Mouse (Mus musculus): ENCODE results near the gene Rhbdf2. TPM values are rescaled to one million over a fixed set of nuclear protein-coding genes. Genes with fewer than 3 reads are reported as not detected.

Gene Rhbdf2
- polyA plus RNA-seq, 1 experiment = 1.8 TPM

DNA sequence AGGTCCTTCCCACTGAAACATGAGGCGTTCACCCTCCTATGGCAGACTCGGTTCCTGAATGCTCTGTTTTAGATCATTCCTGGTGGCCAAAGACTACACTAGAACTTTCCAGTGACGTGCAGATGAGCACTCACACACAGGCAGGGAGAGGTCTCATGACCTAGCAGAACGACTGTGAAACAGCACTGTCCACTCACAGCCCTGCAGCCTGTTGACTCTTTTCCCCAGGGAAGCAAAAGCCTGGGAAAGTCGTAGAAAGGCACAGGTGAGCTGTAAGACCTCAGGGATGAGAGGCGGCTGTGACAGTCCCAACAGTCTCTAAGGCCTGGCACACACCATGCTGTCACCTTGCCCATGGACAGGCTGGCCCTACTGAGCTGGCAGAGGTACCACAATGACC is 70.5 kb downstream of the Rhbdf2 start:
- Histone ChIP-seq H3K9me3 (ENCODE audit: control insufficient read depth, low read length) (no peaks in the 10 kb centered on the region), H3K4me1 (ENCODE audit: control insufficient read depth) (peaks cover 80% of the 10 kb centered on the region), H3K27me3 (ENCODE audit: control insufficient read depth) (no peaks in the 10 kb centered on the region), H3K4me3 (replicated peaks) (no peak overlapping the region), H3K36me3 (ENCODE audit: control insufficient read depth) (peaks cover 69% of the 10 kb centered on the region)
- TF ChIP-seq TAL1 (IDR thresholded peaks at IDR 0.05; ENCODE audit: low read length) = no peak
- TF ChIP-seq GATA1 (IDR thresholded peaks at IDR 0.05; ENCODE audit: low read length) = no peak

DNA sequence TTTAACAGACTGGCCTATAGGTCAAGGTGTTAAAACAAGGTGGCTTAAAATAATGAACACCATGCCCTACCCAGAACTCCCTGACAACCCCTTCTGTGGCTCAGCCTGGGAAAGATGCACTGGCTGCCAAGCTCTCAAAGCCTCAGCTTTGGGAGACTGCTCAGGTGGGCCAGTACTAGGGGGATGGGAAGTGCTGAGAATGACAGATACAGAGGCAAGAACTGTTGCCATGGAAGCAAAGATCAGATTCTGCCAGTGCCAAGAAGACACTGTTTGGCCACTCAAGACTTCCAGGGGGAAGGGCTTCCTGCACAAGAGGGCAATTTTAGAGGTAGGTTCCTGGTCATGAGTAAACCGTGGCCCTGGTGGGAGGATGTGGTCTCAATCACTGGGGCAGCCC is 71.2 kb downstream of the Rhbdf2 start:
- TF ChIP-seq GATA1 (IDR thresholded peaks at IDR 0.05; ENCODE audit: low read length) (no peak), TAL1 (IDR thresholded peaks at IDR 0.05; ENCODE audit: low read length) (no peak)
- Histone ChIP-seq H3K9me3 (ENCODE audit: control insufficient read depth, low read length) (no peaks in the 10 kb centered on the region), H3K27me3 (ENCODE audit: control insufficient read depth) (no peaks in the 10 kb centered on the region), H3K4me1 (ENCODE audit: control insufficient read depth) (peaks cover 82% of the 10 kb centered on the region), H3K4me3 (replicated peaks) (no peak overlapping the region), H3K36me3 (ENCODE audit: control insufficient read depth) (peaks cover 69% of the 10 kb centered on the region)

DNA sequence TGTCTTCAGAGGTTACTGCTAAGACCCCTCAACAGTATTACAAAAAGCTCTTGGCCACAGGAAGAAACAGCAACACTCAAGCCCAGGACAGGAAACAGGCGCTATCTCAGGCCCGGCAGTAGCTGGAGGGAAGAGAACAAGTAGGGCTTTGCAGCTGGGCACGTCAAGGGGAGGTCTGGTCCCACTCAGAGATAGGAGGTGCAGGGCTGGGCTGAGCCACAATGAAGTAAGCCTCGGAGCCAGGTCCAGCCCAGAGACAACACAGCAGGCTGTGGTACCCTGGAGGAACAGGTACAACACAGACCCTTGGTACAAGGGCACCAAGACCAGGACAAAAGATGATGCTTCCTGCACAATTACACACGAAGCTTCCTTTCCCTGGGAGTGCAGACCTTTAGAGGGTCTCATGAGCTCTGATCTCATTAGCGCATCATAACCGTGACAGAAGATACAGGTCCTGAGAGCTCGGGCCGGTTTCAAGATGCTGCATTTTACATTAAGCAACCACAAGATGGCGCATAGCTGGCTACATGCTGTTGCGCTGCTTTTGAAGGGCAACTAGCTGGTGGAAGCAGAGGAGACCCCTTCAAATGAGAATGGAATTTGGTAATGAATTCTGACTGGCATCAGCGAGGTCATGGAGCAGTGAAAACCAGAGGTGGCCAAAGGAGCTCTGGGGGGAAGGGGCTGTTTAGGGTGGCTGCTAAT is 72.5 kb downstream of the Rhbdf2 start:
- TF ChIP-seq GATA1 (IDR thresholded peaks at IDR 0.05; ENCODE audit: low read length) = no peak
- TF ChIP-seq TAL1 (IDR thresholded peaks at IDR 0.05; ENCODE audit: low read length) = no peak
- Histone ChIP-seq H3K4me3 (replicated peaks) (no peak overlapping the region), H3K4me1 (ENCODE audit: control insufficient read depth) (peaks cover 89% of the 10 kb centered on the region)

DNA sequence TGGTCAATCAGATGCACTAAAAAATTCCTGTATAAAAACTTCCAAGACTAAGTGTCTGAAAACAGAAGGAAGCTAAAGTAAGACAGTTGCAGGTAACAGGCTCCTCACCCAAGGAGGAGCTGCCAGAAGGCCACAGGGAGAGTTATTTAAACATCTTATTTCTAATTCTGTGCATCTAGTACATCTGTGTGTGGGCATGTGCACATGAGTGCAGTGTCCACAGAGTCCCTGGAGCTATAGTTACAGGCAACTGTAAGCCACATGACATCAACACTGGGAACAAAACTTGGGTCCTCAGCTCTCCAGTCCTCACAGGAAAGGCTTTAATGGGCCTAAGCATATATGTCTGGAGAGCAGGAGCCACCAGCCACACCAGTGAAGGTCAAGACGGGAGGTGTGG is 74.6 kb downstream of the Rhbdf2 start:
- Histone ChIP-seq H3K4me1 (ENCODE audit: control insufficient read depth) (peaks cover 94% of the 10 kb centered on the region), H3K27me3 (ENCODE audit: control insufficient read depth) (no peaks in the 10 kb centered on the region), H3K36me3 (ENCODE audit: control insufficient read depth) (peaks cover 81% of the 10 kb centered on the region), H3K4me3 (replicated peaks) (no peak overlapping the region), H3K9me3 (ENCODE audit: control insufficient read depth, low read length) (no peaks in the 10 kb centered on the region)
- TF ChIP-seq GATA1 (IDR thresholded peaks at IDR 0.05; ENCODE audit: low read length) (no peak), TAL1 (IDR thresholded peaks at IDR 0.05; ENCODE audit: low read length) (no peak)

More for the DNA sequence above, 72.5 kb downstream of the Rhbdf2 start:
- H3K36me3 ChIP-seq (ENCODE audit: control insufficient read depth) = peaks cover 73% of the 10 kb centered on the region
- H3K27me3 ChIP-seq (ENCODE audit: control insufficient read depth) = no peaks in the 10 kb centered on the region
- no peaks in the 10 kb centered on the region for H3K9me3 ChIP-seq (ENCODE audit: control insufficient read depth, low read length)

DNA sequence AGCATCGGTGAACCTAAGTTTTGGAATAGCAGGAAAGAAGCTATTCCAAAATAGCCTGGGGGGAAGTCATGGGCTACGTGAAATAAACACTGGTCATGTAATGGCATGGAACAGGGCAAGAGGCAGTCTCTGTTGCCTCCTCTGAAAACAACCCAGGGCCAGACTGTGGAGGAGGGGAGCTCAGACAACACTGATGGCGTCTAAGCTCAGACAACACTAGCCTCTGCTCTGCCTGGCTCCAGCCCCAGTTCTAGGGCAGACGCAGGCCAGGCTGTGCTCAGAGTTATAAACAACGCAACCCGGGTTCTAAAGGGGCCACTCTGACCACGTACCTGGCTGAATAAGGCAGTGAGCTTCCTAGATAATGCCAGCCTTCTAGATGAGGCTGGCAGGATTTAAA is 76.1 kb downstream of the Rhbdf2 start:
- H3K9me3 ChIP-seq (ENCODE audit: control insufficient read depth, low read length) = no peaks in the 10 kb centered on the region
- H3K27me3 ChIP-seq (ENCODE audit: control insufficient read depth) = no peaks in the 10 kb centered on the region
- peaks cover 89% of the 10 kb centered on the region for H3K36me3 ChIP-seq (ENCODE audit: control insufficient read depth)
- TF ChIP-seq GATA1 (IDR thresholded peaks at IDR 0.05; ENCODE audit: low read length) (no peak), TAL1 (IDR thresholded peaks at IDR 0.05; ENCODE audit: low read length) (no peak)
- H3K4me3 ChIP-seq (replicated peaks) = peak overlapping the region; percentile 14
- peaks cover 100% of the 10 kb centered on the region for H3K4me1 ChIP-seq (ENCODE audit: control insufficient read depth)

DNA sequence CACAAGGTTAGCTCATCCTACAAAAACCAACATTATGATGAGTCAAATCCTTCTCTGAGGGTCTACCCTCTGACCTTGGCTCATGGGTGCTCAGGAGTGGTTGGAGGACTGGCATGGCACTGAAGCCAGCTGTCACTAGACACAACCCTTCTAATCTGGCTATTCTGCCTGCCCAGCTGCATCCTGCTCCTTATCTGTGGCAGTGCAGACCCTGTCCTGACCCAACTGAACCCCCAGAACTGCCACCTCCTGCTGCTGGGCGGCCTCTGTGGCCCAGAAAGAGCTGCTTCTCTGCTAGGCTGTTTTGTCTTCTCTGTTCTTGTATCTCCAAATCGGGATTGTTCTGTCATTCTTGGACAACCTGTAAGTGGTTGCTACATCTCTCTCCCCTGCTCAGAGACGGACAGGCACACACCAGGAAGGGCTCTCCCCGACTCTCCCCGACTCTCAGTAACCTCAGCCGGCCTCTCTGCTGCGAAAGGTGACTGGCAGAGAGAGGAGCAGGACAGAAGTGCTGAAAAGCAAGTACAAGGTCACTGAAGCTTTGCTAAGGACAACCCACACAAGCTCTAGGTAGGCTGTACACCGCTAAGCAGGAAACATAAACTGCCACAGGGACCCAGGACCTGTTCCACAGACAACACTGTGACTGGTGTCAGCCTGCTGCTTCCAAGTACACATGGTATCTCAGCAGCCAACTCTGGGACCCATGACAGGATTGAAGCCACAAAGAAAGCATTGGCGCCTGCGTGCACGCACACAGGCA is 77.4 kb downstream of the Rhbdf2 start:
- Histone ChIP-seq H3K36me3 (ENCODE audit: control insufficient read depth) (peaks cover 96% of the 10 kb centered on the region), H3K4me1 (ENCODE audit: control insufficient read depth) (peaks cover 89% of the 10 kb centered on the region), H3K4me3 (replicated peaks) (peak overlapping the region; percentile 52), H3K9me3 (ENCODE audit: control insufficient read depth, low read length) (no peaks in the 10 kb centered on the region), H3K27me3 (ENCODE audit: control insufficient read depth) (no peaks in the 10 kb centered on the region)
- peak; percentile 94 for TF ChIP-seq TAL1 (IDR thresholded peaks at IDR 0.05; ENCODE audit: low read length)
- TF ChIP-seq GATA1 (IDR thresholded peaks at IDR 0.05; ENCODE audit: low read length) = peak; percentile 90

DNA sequence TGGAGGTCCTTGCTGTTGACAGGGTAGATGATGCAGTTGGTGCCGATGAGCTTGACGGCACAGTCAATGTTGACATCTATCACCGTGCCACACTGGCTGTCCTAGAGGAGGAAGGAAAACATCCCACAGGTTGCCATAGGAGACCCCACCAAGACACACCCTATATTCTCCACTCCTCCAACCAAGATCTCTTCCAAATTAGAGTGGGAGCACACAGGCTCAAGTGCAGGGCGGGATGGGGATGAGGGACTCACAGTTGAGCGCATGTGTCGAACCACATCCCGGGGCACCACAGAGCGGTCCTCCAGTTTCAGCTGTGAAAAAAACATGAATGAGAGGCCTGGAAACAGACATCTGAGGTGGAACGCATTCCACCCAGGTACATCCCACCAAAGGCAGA is 78.0 kb downstream of the Rhbdf2 start:
- H3K36me3 ChIP-seq (ENCODE audit: control insufficient read depth) = peaks cover 96% of the 10 kb centered on the region
- H3K9me3 ChIP-seq (ENCODE audit: control insufficient read depth, low read length) = no peaks in the 10 kb centered on the region
- TF ChIP-seq TAL1 (IDR thresholded peaks at IDR 0.05; ENCODE audit: low read length) (no peak), GATA1 (IDR thresholded peaks at IDR 0.05; ENCODE audit: low read length) (no peak)
- no peaks in the 10 kb centered on the region for H3K27me3 ChIP-seq (ENCODE audit: control insufficient read depth)
- H3K4me3 ChIP-seq (replicated peaks) = peak overlapping the region; percentile 52
- peaks cover 82% of the 10 kb centered on the region for H3K4me1 ChIP-seq (ENCODE audit: control insufficient read depth)

Other genes starting within 250 kb of the Rhbdf2 start
- gene Rnf157, start 214.0 kb downstream of the Rhbdf2 start, polyA plus RNA-seq (2012) = 0.04 TPM in 1 of 2 replicates, not detected in the other
- gene Ubald2, start 192.9 kb downstream of the Rhbdf2 start, polyA plus RNA-seq (2012) = 377 and 469 TPM in 2 replicates
- gene Qrich2, start 160.8 kb downstream of the Rhbdf2 start, polyA plus RNA-seq (2012) = 0.01 TPM in 1 of 2 replicates, not detected in the other
- gene Prpsap1, start 132.8 kb downstream of the Rhbdf2 start, polyA plus RNA-seq (2012) = 1.2 and 1.4 TPM in 2 replicates
- gene Sphk1, start 96.1 kb downstream of the Rhbdf2 start, polyA plus RNA-seq (2012) = 13.6 and 14.3 TPM in 2 replicates
- 71.6 and 80.5 TPM in 2 replicates for gene Ube2o, start 45.6 kb downstream of the Rhbdf2 start, polyA plus RNA-seq (2012)
- gene Aanat, start 40.6 kb downstream of the Rhbdf2 start, polyA plus RNA-seq (2012) = not detected in 2 replicates
- gene Prcd, start 26.5 kb upstream of the Rhbdf2 start, polyA plus RNA-seq (2012) = not detected in 2 replicates
- 0.02 TPM in 1 of 2 replicates, not detected in the other for gene Cygb, start 27.3 kb upstream of the Rhbdf2 start, polyA plus RNA-seq (2012)
- gene St6galnac1, start 148.5 kb upstream of the Rhbdf2 start, polyA plus RNA-seq (2012) = not detected in 2 replicates
- 0.03 and 0.05 TPM in 2 replicates for gene Mxra7, start 201.0 kb upstream of the Rhbdf2 start, polyA plus RNA-seq (2012)
- 3.4 and 3.5 TPM in 2 replicates for gene Mettl23, start 216.3 kb upstream of the Rhbdf2 start, polyA plus RNA-seq (2012)
- gene Jmjd6, start 216.4 kb upstream of the Rhbdf2 start, polyA plus RNA-seq (2012) = 3.6 and 5.9 TPM in 2 replicates
- 0.91 and 1.2 TPM in 2 replicates for gene Mfsd11, start 225.4 kb upstream of the Rhbdf2 start, polyA plus RNA-seq (2012)
- 109 and 111 TPM in 2 replicates for gene Srsf2, start 226.1 kb upstream of the Rhbdf2 start, polyA plus RNA-seq (2012)